Mouse (Mus musculus): ENCODE measurements at regions not wholly inside any gene's neighbourhood (a gene's known extent, or its start where the extent isn't known, plus 50 kb on each side); places are given as distances from the start of the nearest gene placed in this dataset.

GRCm38 (mm10) chr12:97398582-97398945 lies 860.7 kb downstream of the Galc start:
- no peak overlapping the region for H3K4me3 ChIP-seq (ENCODE audit: low read depth, low read length)
- H3K4me2 ChIP-seq, result no peak overlapping the region
- H3K4me1 ChIP-seq (ENCODE audit: control insufficient read depth, insufficient read depth, low read length), result no peaks in the 10 kb centered on the region
- no peaks in the 10 kb centered on the region for H3K27me3 ChIP-seq (ENCODE audit: control insufficient read depth, insufficient read depth, low read length)
- no peaks in the 10 kb centered on the region for H3K36me3 ChIP-seq (ENCODE audit: control insufficient read depth, insufficient read depth, low read length)
- H3K9me3 ChIP-seq (replicated peaks; ENCODE audit: control insufficient read depth, low read length), result no peaks in the 10 kb centered on the region
- H3K27ac ChIP-seq (ENCODE audit: low read depth, low read length), result no peak overlapping the region
- 43% methylated on average over 3 of the region's 3 CpGs for WGBS (ENCODE audit: insufficient replicate concordance)
- H3K9ac ChIP-seq (ENCODE audit: low read depth, low read length), result no peak overlapping the region
- ATAC-seq (replicated peaks; ENCODE audit: insufficient number of reproducible peaks, low FRiP score, low TSS enrichment), result no peak

GRCm38 (mm10) chr12:97397850-97398581 lies 861.2 kb downstream of the Galc start:
- no peak overlapping the region for H3K9ac ChIP-seq (ENCODE audit: low read depth, low read length)
- H3K4me2 ChIP-seq, result no peak overlapping the region
- WGBS (ENCODE audit: insufficient replicate concordance), result 74% methylated on average over 5 of the region's 7 CpGs
- no peak overlapping the region for H3K27ac ChIP-seq (ENCODE audit: low read depth, low read length)
- no peak overlapping the region for H3K4me3 ChIP-seq (ENCODE audit: low read depth, low read length)
- no peaks in the 10 kb centered on the region for H3K4me1 ChIP-seq (ENCODE audit: control insufficient read depth, insufficient read depth, low read length)
- H3K9me3 ChIP-seq (replicated peaks; ENCODE audit: control insufficient read depth, low read length), result no peaks in the 10 kb centered on the region
- ATAC-seq (replicated peaks; ENCODE audit: insufficient number of reproducible peaks, low FRiP score, low TSS enrichment), result no peak
- H3K27me3 ChIP-seq (ENCODE audit: control insufficient read depth, insufficient read depth, low read length), result no peaks in the 10 kb centered on the region
- H3K36me3 ChIP-seq (ENCODE audit: control insufficient read depth, insufficient read depth, low read length), result no peaks in the 10 kb centered on the region

GRCm38 (mm10) chr12:97361804-97362203 lies 897.5 kb downstream of the Galc start:
- no peaks in the 10 kb centered on the region for H3K27me3 ChIP-seq (ENCODE audit: control insufficient read depth, insufficient read depth, low read length)
- no peak for ATAC-seq (replicated peaks; ENCODE audit: insufficient number of reproducible peaks, low FRiP score, low TSS enrichment)
- 74% methylated on average over 3 of the region's 3 CpGs for WGBS (ENCODE audit: insufficient replicate concordance)
- H3K4me3 ChIP-seq (ENCODE audit: low read depth, low read length), result no peak overlapping the region
- H3K36me3 ChIP-seq (ENCODE audit: control insufficient read depth, insufficient read depth, low read length), result no peaks in the 10 kb centered on the region
- H3K27ac ChIP-seq (ENCODE audit: low read depth, low read length), result no peak overlapping the region
- H3K9ac ChIP-seq (ENCODE audit: low read depth, low read length), result no peak overlapping the region
- no peaks in the 10 kb centered on the region for H3K4me1 ChIP-seq (ENCODE audit: control insufficient read depth, insufficient read depth, low read length)
- H3K9me3 ChIP-seq (replicated peaks; ENCODE audit: control insufficient read depth, low read length), result no peaks in the 10 kb centered on the region
- H3K4me2 ChIP-seq, result no peak overlapping the region

- 30% methylated on average over 2 of the region's 2 CpGs for WGBS (ENCODE audit: insufficient replicate concordance)
- Histone ChIP-seq H3K4me3 (ENCODE audit: low read depth, low read length) (no peak overlapping the region), H3K9ac (ENCODE audit: low read depth, low read length) (no peak overlapping the region), H3K36me3 (ENCODE audit: control insufficient read depth, insufficient read depth, low read length) (no peaks in the 10 kb centered on the region), H3K9me3 (replicated peaks; ENCODE audit: control insufficient read depth, low read length) (no peaks in the 10 kb centered on the region), H3K27me3 (ENCODE audit: control insufficient read depth, insufficient read depth, low read length) (no peaks in the 10 kb centered on the region), H3K4me2 (no peak overlapping the region), H3K27ac (ENCODE audit: low read depth, low read length) (no peak overlapping the region), H3K4me1 (ENCODE audit: control insufficient read depth, insufficient read depth, low read length) (no peaks in the 10 kb centered on the region)
- ATAC-seq (replicated peaks; ENCODE audit: insufficient number of reproducible peaks, low FRiP score, low TSS enrichment), result no peak
These were observed 898.6 kb downstream of the Galc start for GRCm38 (mm10) chr12:97360656-97361055.

GRCm38 (mm10) chr12:97326582-97326981 lies 932.7 kb downstream of the Galc start:
- H3K4me2 ChIP-seq, result no peak overlapping the region
- no peaks in the 10 kb centered on the region for H3K36me3 ChIP-seq (ENCODE audit: control insufficient read depth, insufficient read depth, low read length)
- no peaks in the 10 kb centered on the region for H3K27me3 ChIP-seq (ENCODE audit: control insufficient read depth, insufficient read depth, low read length)
- WGBS (ENCODE audit: insufficient replicate concordance), result 62% methylated on average over 3 of the region's 3 CpGs
- no peak overlapping the region for H3K4me3 ChIP-seq (ENCODE audit: low read depth, low read length)
- ATAC-seq (replicated peaks; ENCODE audit: insufficient number of reproducible peaks, low FRiP score, low TSS enrichment), result no peak
- no peaks in the 10 kb centered on the region for H3K4me1 ChIP-seq (ENCODE audit: control insufficient read depth, insufficient read depth, low read length)
- no peak overlapping the region for H3K27ac ChIP-seq (ENCODE audit: low read depth, low read length)
- no peaks in the 10 kb centered on the region for H3K9me3 ChIP-seq (replicated peaks; ENCODE audit: control insufficient read depth, low read length)
- H3K9ac ChIP-seq (ENCODE audit: low read depth, low read length), result no peak overlapping the region

- Histone ChIP-seq H3K4me2 (no peak overlapping the region), H3K9me3 (replicated peaks; ENCODE audit: control insufficient read depth, low read length) (no peaks in the 10 kb centered on the region), H3K27me3 (ENCODE audit: control insufficient read depth, insufficient read depth, low read length) (no peaks in the 10 kb centered on the region), H3K27ac (ENCODE audit: low read depth, low read length) (no peak overlapping the region), H3K9ac (ENCODE audit: low read depth, low read length) (no peak overlapping the region), H3K4me3 (ENCODE audit: low read depth, low read length) (no peak overlapping the region), H3K4me1 (ENCODE audit: control insufficient read depth, insufficient read depth, low read length) (no peaks in the 10 kb centered on the region), H3K36me3 (ENCODE audit: control insufficient read depth, insufficient read depth, low read length) (no peaks in the 10 kb centered on the region)
- no peak for ATAC-seq (replicated peaks; ENCODE audit: insufficient number of reproducible peaks, low FRiP score, low TSS enrichment)
- 46% methylated on average over 5 of the region's 5 CpGs for WGBS (ENCODE audit: insufficient replicate concordance)
These were observed 946.8 kb downstream of the Galc start for GRCm38 (mm10) chr12:97312282-97313040.

GRCm38 (mm10) chr12:97278792-97279191 lies 980.5 kb downstream of the Galc start:
- Histone ChIP-seq H3K36me3 (ENCODE audit: control insufficient read depth, insufficient read depth, low read length) (no peaks in the 10 kb centered on the region), H3K27me3 (ENCODE audit: control insufficient read depth, insufficient read depth, low read length) (no peaks in the 10 kb centered on the region), H3K27ac (ENCODE audit: low read depth, low read length) (no peak overlapping the region), H3K4me3 (ENCODE audit: low read depth, low read length) (no peak overlapping the region), H3K9ac (ENCODE audit: low read depth, low read length) (no peak overlapping the region), H3K9me3 (replicated peaks; ENCODE audit: control insufficient read depth, low read length) (no peaks in the 10 kb centered on the region), H3K4me1 (ENCODE audit: control insufficient read depth, insufficient read depth, low read length) (no peaks in the 10 kb centered on the region), H3K4me2 (no peak overlapping the region)
- ATAC-seq (replicated peaks; ENCODE audit: insufficient number of reproducible peaks, low FRiP score, low TSS enrichment), result no peak
- 72% methylated on average over 2 of the region's 2 CpGs for WGBS (ENCODE audit: insufficient replicate concordance)

GRCm38 (mm10) chr12:97278331-97278730 lies 980.9 kb downstream of the Galc start:
- H3K27ac ChIP-seq (ENCODE audit: low read depth, low read length), result no peak overlapping the region
- 57% methylated on average over 1 of the region's 1 CpGs for WGBS (ENCODE audit: insufficient replicate concordance)
- H3K4me3 ChIP-seq (ENCODE audit: low read depth, low read length), result no peak overlapping the region
- H3K9me3 ChIP-seq (replicated peaks; ENCODE audit: control insufficient read depth, low read length), result no peaks in the 10 kb centered on the region
- H3K27me3 ChIP-seq (ENCODE audit: control insufficient read depth, insufficient read depth, low read length), result no peaks in the 10 kb centered on the region
- no peak overlapping the region for H3K9ac ChIP-seq (ENCODE audit: low read depth, low read length)
- H3K36me3 ChIP-seq (ENCODE audit: control insufficient read depth, insufficient read depth, low read length), result no peaks in the 10 kb centered on the region
- ATAC-seq (replicated peaks; ENCODE audit: insufficient number of reproducible peaks, low FRiP score, low TSS enrichment), result no peak
- no peak overlapping the region for H3K4me2 ChIP-seq
- no peaks in the 10 kb centered on the region for H3K4me1 ChIP-seq (ENCODE audit: control insufficient read depth, insufficient read depth, low read length)
